ENCODE assay signal across 8 mouse cellular contexts in the genomic region with DNA sequence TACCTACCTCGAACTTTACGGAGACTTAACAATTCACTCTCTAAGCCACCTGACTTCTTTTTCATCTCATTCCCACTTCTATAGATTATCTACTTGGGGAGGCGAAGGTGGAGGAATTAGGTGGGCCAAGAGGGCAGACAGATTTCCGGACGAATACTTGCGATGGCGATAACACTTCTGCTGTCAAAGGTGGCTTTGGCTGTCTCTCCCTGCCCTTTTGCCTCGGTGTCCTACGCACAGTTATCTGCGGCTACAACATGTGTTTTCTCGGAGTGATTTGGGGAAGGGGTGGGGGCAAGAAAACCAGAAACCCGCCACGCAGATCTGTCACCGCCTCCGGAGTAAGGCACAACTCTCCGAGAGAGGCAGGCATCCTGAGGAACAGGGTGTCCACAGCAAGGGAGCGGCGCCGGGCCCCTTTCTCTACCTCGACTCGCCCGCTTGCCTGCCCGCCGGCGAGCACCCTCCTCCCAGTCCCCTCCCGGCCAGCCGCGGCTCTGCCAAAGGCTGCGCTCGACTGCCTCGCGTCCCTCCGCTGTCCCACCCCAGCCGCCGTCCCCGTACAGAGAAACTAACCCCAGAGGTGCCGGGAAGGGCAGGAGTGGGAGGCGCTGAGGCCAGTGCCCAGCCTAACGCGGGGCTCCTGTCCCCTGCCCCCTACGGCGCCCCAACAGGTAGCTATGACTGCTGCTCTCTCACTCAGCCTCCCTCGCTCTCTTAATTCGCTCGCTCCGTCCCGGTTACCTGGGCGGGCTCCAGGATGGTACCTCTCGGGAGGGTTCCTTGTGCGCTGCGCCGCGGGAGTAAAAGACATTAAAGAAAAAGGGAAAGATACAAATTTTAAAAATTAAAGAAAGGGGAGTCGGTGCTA. TPM values are rescaled to one million over a fixed set of nuclear protein-coding genes. Genes with fewer than 3 reads are reported as not detected.
DNase-seq lines count a peak whose midpoint lies in the region; ATAC-seq and TF ChIP-seq lines count a peak whose summit lies in the region.

No protein-coding gene starts in this region.

- under 1% methylated on average over 53 of the region's 54 CpGs for WGBS in embryonic facial prominence, embryonic 15.5 days
- under 1% methylated on average over 54 of the region's 54 CpGs for WGBS in liver, embryonic 14.5 days (ENCODE audit: insufficient replicate concordance)
- WGBS in neural tube, embryonic 12.5 days, result under 1% methylated on average over 54 of the region's 54 CpGs

- DNase-seq in right cerebral cortex, adult 18-20 months, result peak; percentile 36
- DNase-seq in right cerebral cortex, postnatal 36 days (ENCODE audit: low spot score in 2 of 2), result no peak
- DNase-seq in heart, adult 9 months (ENCODE audit: low spot score in 2 of 2), result peak; percentile 63 to 69
- DNase-seq in kidney, adult 18-20 months, result peak; percentile 66
- no peak for DNase-seq in liver, embryonic 14.5 days (ENCODE audit: low read depth in 3 of 3, low spot score in 3 of 3)
- DNase-seq in urinary bladder, adult 2 months (ENCODE audit: low spot score), result peak; percentile 63

- H3K4me1 ChIP-seq in embryonic facial prominence, embryonic 15.5 days, result peaks cover 43% of the 10 kb centered on the region
- H3K4me1 ChIP-seq in liver, embryonic 14.5 days (replicated peaks; ENCODE audit: control insufficient read depth in 2 of 2, insufficient read depth in 2 of 2, low read length in 1 of 2), result 0 out of 4 replicates have a peak, but pooled peaks cover 2 to 5% of the 10 kb centered on the region in 2 experiments
- H3K4me1 ChIP-seq in neural tube, embryonic 12.5 days, result peaks cover 56% of the 10 kb centered on the region

- H3K9ac ChIP-seq in embryonic facial prominence, embryonic 15.5 days, result peak overlapping the region; percentile 53
- no peak overlapping the region for H3K9ac ChIP-seq in liver, embryonic 14.5 days (replicated peaks)
- peak overlapping the region; percentile 78 for H3K9ac ChIP-seq in neural tube, embryonic 12.5 days

- H3K27ac ChIP-seq in embryonic facial prominence, embryonic 15.5 days (replicated peaks), result peak overlapping the region; percentile 86
- H3K27ac ChIP-seq in liver, embryonic 14.5 days, result no peak overlapping the region
- H3K27ac ChIP-seq in neural tube, embryonic 12.5 days, result peak overlapping the region; percentile 77

- H3K9me3 ChIP-seq in embryonic facial prominence, embryonic 15.5 days (replicated peaks), result no peaks in the 10 kb centered on the region
- no peaks in the 10 kb centered on the region for H3K9me3 ChIP-seq in liver, embryonic 14.5 days (ENCODE audit: control insufficient read depth, low read length)
- H3K9me3 ChIP-seq in neural tube, embryonic 12.5 days, result no peaks in the 10 kb centered on the region

- peak overlapping the region; percentile 57 for H3K4me3 ChIP-seq in embryonic facial prominence, embryonic 15.5 days (replicated peaks)
- peak overlapping the region; percentile 40 to 53 for H3K4me3 ChIP-seq in liver, embryonic 14.5 days (ENCODE audit: insufficient read depth in 1 of 2, low read depth in 2 of 2, low read length in 2 of 2)
- H3K4me3 ChIP-seq in neural tube, embryonic 12.5 days, result peak overlapping the region; percentile 65

- H3K4me2 ChIP-seq in embryonic facial prominence, embryonic 15.5 days (replicated peaks), result peak overlapping the region; percentile 87
- H3K4me2 ChIP-seq in liver, embryonic 14.5 days (ENCODE audit: low read depth), result peak overlapping the region; percentile 100
- H3K4me2 ChIP-seq in neural tube, embryonic 12.5 days (replicated peaks), result peak overlapping the region; percentile 99

- no peak for TF ChIP-seq CTCF in liver, embryonic 14.5 days (IDR thresholded peaks at IDR 0.05; ENCODE audit: low read depth)

- peak; percentile 55; the same call in 1 of the 2 replicates for ATAC-seq in embryonic facial prominence, embryonic 15.5 days (ENCODE audit: insufficient number of reproducible peaks, low FRiP score, low TSS enrichment, low read depth)
- peak; percentile 28; the same call in 1 of the 2 replicates for ATAC-seq in liver, embryonic 14.5 days (ENCODE audit: insufficient read depth)
- peak; percentile 57 for ATAC-seq in neural tube, embryonic 12.5 days (ENCODE audit: low FRiP score, low read depth)

- H3K27me3 ChIP-seq in embryonic facial prominence, embryonic 15.5 days, result peaks cover 62% of the 10 kb centered on the region
- H3K27me3 ChIP-seq in liver, embryonic 14.5 days (ENCODE audit: control insufficient read depth, insufficient read depth, low read length), result peaks cover 78% of the 10 kb centered on the region
- H3K27me3 ChIP-seq in neural tube, embryonic 12.5 days (replicated peaks), result peaks cover 29% of the 10 kb centered on the region

- H3K36me3 ChIP-seq in embryonic facial prominence, embryonic 15.5 days, result no peaks in the 10 kb centered on the region
- H3K36me3 ChIP-seq in liver, embryonic 14.5 days (replicated peaks; ENCODE audit: control insufficient read depth, insufficient read depth, low read depth), result no peaks in the 10 kb centered on the region
- no peaks in the 10 kb centered on the region for H3K36me3 ChIP-seq in neural tube, embryonic 12.5 days

- TF ChIP-seq EP300 in liver, embryonic 14.5 days (IDR thresholded peaks at IDR 0.05; ENCODE audit: low read depth), result no peak

RNA-seq across cellular contexts. Expression of a gene that starts 5.0 kb away (rescaled TPM):
- polyA plus RNA-seq in embryonic facial prominence, embryonic 15.5 days (2015; fragmentation: Nextera tagmentation; extraction: Ambion mirVana), result 48.4 and 60.2 TPM in 2 replicates
- polyA plus RNA-seq in liver, embryonic 14.5 days (2012; rRNA removed), result 10.1 and 15.9 TPM in 2 replicates
- 64.0 and 72.6 TPM in 2 replicates for polyA plus RNA-seq in liver, embryonic 14.5 days (2014; fragmentation: Nextera tagmentation; extraction: Ambion mirVana)
- polyA plus RNA-seq in neural tube, embryonic 12.5 days (2016; fragmentation: Nextera tagmentation; extraction: Ambion mirVana), result 67.5 and 74.2 TPM in 2 replicates
- polyA plus RNA-seq in urinary bladder, adult 2 months (2012; rRNA removed), result 3.5 and 3.8 TPM in 2 replicates

RNA-seq across cellular contexts. Expression of a gene that starts 5.6 kb away (rescaled TPM):
- 252 and 262 TPM in 2 replicates for polyA plus RNA-seq in embryonic facial prominence, embryonic 15.5 days (2015; fragmentation: Nextera tagmentation; extraction: Ambion mirVana)
- polyA plus RNA-seq in liver, embryonic 14.5 days (2012; rRNA removed), result 42.4 and 56.8 TPM in 2 replicates
- polyA plus RNA-seq in liver, embryonic 14.5 days (2014; fragmentation: Nextera tagmentation; extraction: Ambion mirVana), result 111 and 116 TPM in 2 replicates
- polyA plus RNA-seq in neural tube, embryonic 12.5 days (2016; fragmentation: Nextera tagmentation; extraction: Ambion mirVana), result 310 and 312 TPM in 2 replicates
- 100 and 101 TPM in 2 replicates for polyA plus RNA-seq in urinary bladder, adult 2 months (2012; rRNA removed)

RNA-seq across cellular contexts. Expression of a gene that starts 50.8 kb away (rescaled TPM):
- polyA plus RNA-seq in embryonic facial prominence, embryonic 15.5 days (2015; fragmentation: Nextera tagmentation; extraction: Ambion mirVana), result 0.71 and 1.7 TPM in 2 replicates
- polyA plus RNA-seq in liver, embryonic 14.5 days (2012; rRNA removed), result 0.57 and 0.62 TPM in 2 replicates
- polyA plus RNA-seq in liver, embryonic 14.5 days (2014; fragmentation: Nextera tagmentation; extraction: Ambion mirVana), result 0.38 and 0.51 TPM in 2 replicates
- polyA plus RNA-seq in neural tube, embryonic 12.5 days (2016; fragmentation: Nextera tagmentation; extraction: Ambion mirVana), result 0.40 and 1.3 TPM in 2 replicates
- polyA plus RNA-seq in urinary bladder, adult 2 months (2012; rRNA removed), result 1.0 and 1.3 TPM in 2 replicates

Comparison
In these comparisons a context has a peak if more than half of its experiments do, and no peak if none do; other contexts are left out.
1. DNase-seq: peak in right cerebral cortex, adult 18-20 months (single experiment), heart, adult 9 months (2 of 2), kidney, adult 18-20 months (single experiment) and urinary bladder, adult 2 months (single experiment); none in right cerebral cortex, postnatal 36 days (0 of 2) and liver, embryonic 14.5 days (0 of 3).
2. Peak in every context shown above with its lines, with median percentiles within 50 percentile points of each other: ATAC-seq, H3K4me2 ChIP-seq and H3K4me3 ChIP-seq.